Comparison of ENCODE assay signal across 8 mouse cellular contexts in genomic region chr12:117764839-117765238, GRCm38 (mm10). TPM values are rescaled to one million over a fixed set of nuclear protein-coding genes. Genes with fewer than 3 reads are reported as not detected.
DNase-seq lines count a peak whose midpoint lies in the region; ATAC-seq and TF ChIP-seq lines count a peak whose summit lies in the region.

No protein-coding gene starts in this region.

- no peak overlapping the region for H3K27ac ChIP-seq in kidney, adult 2 months (ENCODE audit: insufficient read depth, low read depth, low read length)
- H3K27ac ChIP-seq in limb, embryonic 13.5 days: no peak overlapping the region

- no peak overlapping the region for H3K4me3 ChIP-seq in kidney, adult 2 months (ENCODE audit: insufficient read depth, low read depth, low read length)
- H3K4me3 ChIP-seq in limb, embryonic 13.5 days: no peak overlapping the region

- no peaks in the 10 kb centered on the region for H3K4me1 ChIP-seq in kidney, adult 2 months (ENCODE audit: control insufficient read depth, insufficient read depth, low read length)
- H3K4me1 ChIP-seq in limb, embryonic 13.5 days: peaks cover 8% of the 10 kb centered on the region

- peak; percentile 56; the same call in 1 of the 2 replicates for ATAC-seq in limb, embryonic 13.5 days (ENCODE audit: low FRiP score, low read depth)

- H3K9ac ChIP-seq in limb, embryonic 13.5 days: no peak overlapping the region

- no peaks in the 10 kb centered on the region for H3K27me3 ChIP-seq in kidney, adult 2 months (replicated peaks; ENCODE audit: control insufficient read depth, insufficient read depth, low read length)
- H3K27me3 ChIP-seq in limb, embryonic 13.5 days: 0 out of 2 replicates have a peak, but pooled peaks cover 2% of the 10 kb centered on the region

- WGBS in kidney, adult 2 months: 10% methylated on average over 7 of the region's 7 CpGs
- WGBS in limb, embryonic 13.5 days: 6% methylated on average over 7 of the region's 7 CpGs

- no peaks in the 10 kb centered on the region for H3K36me3 ChIP-seq in kidney, adult 2 months (ENCODE audit: control insufficient read depth, insufficient read depth, low read length)
- H3K36me3 ChIP-seq in limb, embryonic 13.5 days: no peaks in the 10 kb centered on the region

- TF ChIP-seq CTCF in kidney, adult 2 months (conservative IDR thresholded peaks at IDR 0.05; ENCODE audit: insufficient read depth, insufficient read length, low read depth, low read length): peak; percentile 71

- TF ChIP-seq POLR2A in kidney, adult 2 months (IDR thresholded peaks at IDR 0.05; ENCODE audit: low read depth, low read length): no peak

- H3K4me2 ChIP-seq in limb, embryonic 13.5 days (replicated peaks): no peak overlapping the region

- peak; percentile 24 for DNase-seq in 3134 (ENCODE audit: extremely low read depth, insufficient read length, low spot score)
- peak; percentile 66 for DNase-seq in T-cell, adult 2 months (ENCODE audit: low spot score)
- peak; percentile 84 to 88 for DNase-seq in cerebellum, postnatal 14 days
- peak; percentile 71 for DNase-seq in gastrocnemius, adult 18-20 months (ENCODE audit: low spot score)
- DNase-seq in kidney, adult 2 months: peak; percentile 88
- DNase-seq in neural tube, embryonic 10.5 days (ENCODE audit: extremely low spot score, low spot score): peak; percentile 71
- peak; percentile 69 for DNase-seq in telencephalon, adult 2 months (ENCODE audit: low read depth, low spot score)

- no peaks in the 10 kb centered on the region for H3K9me3 ChIP-seq in limb, embryonic 13.5 days

RNA-seq across cellular contexts. Expression of gene Cdca7l, which starts 39.2 kb away (rescaled TPM):
- under 1 TPM in 1 of 2 experiments, not detected in 1; 0.09 TPM for total RNA-seq in gastrocnemius, adult 18-20 months (2021)
- polyA plus RNA-seq in kidney, adult 2 months (2012; rRNA removed): 2.0 and 2.5 TPM in 2 replicates
- polyA plus RNA-seq in limb, embryonic 13.5 days (2015; fragmentation: Nextera tagmentation; extraction: Ambion mirVana): 32.4 and 32.7 TPM in 2 replicates

Comparison
In these comparisons a context has a peak if more than half of its experiments do, and no peak if none do; other contexts are left out.
1. DNase-seq: peak in every context shown above with its lines; median percentile 88 in kidney, adult 2 months; 86 in cerebellum, postnatal 14 days; 71 in gastrocnemius, adult 18-20 months; 71 in neural tube, embryonic 10.5 days; 69 in telencephalon, adult 2 months; 66 in T-cell, adult 2 months; 24 in 3134.